Mouse (Mus musculus) inflammation-experienced regulatory T-cells, adult 6 months (primary cell): ENCODE measurements around the gene Rnf187. TPM values are rescaled to one million over a fixed set of nuclear protein-coding genes. Genes with fewer than 3 reads are reported as not detected.

Source experiments
- ATAC-seq: one replicate; pipeline ENCODE4 v1.8.0; 2017
- polyA plus RNA-seq, 3 experiments: library from polyadenylated mRNA; unstranded; fragments of 100-300 nt; shearing (Covaris generic); gene quantifications; one replicate each; pipeline ENCODE4 v1.2.1; 2017

Gene Rnf187
- polyA plus RNA-seq, 3 experiments from 2014 or later = 12.8 to 24.5 (median 15.7) TPM

DNA sequence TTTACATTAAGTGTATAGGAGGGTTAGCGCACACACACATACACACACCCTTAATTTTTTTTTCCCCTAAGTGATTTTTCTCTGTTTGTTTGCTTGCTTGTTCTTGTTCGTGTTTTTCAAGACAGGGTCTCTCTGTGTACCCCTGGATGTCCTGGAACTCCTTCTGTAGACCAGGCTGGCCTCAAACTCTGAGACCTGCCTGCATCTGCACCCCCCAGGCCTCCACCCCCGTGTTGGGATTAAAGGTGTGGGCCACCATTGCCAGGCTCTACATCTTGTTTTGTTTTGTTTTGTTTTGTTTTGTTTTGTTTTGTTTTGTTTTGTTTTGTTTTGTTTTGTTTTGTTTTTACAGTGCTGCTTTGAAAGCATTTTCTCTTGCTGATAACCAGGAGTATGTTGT lies 8.6 kb upstream of the Rnf187 start:
- no peak for ATAC-seq

DNA sequence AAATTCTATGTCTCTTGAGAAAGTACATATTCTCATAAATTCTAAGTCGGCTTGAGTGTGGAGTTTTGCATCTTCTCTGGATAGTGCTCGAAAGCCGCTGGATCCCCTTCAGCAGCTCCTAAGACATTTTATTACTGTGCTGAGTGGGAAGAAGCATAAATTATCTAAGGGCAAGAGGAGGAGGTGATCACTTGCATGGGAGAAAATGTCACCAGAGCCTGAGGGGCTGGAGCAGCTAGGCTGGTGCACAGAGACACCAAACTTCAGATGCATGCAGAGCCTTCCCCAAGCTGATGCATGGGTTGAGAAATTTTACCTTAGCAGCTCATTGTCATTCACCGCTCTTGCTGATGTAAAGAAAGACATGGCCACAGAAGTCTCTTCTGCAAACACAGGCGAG lies 5.4 kb upstream of the Rnf187 start:
- ATAC-seq = no peak

DNA sequence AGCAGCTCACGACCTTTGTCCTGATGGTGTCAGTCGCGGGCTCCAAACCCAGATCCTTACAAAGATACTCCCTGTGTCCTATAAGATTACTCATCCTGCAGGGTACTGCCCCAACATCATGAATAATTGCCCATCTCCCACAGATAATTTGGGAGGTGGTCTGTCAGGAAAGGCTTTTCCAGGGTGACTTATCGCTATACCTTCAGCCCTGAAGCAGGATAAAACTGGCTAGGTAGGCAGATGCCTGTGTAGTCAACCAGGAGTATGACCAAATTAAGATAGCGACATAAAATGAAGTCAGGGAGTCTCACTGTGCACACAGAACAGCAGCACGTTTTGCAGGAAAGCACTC lies 348 bp upstream of the Rnf187 start:
- ATAC-seq = no peak

DNA sequence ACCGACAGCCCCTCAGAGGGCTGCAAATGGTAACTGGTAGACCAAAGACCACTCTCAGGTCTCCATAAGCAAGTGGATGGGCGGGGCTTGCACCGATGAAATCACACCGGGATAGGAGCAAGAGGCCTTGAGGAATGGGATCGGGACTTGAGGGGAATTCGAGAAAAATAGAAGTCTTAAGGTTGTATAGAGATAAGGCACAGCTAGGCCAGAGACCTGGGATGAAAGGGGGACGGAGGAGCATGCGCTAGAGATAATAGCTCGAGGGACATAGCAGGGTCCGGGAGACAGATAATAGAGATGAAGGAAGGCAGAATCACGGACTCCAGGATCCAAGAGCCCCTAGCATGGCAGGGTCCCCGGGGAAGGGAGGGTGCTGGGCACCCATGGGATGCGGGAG lies 807 bp downstream of the Rnf187 start:
- ATAC-seq = peak; percentile 16

DNA sequence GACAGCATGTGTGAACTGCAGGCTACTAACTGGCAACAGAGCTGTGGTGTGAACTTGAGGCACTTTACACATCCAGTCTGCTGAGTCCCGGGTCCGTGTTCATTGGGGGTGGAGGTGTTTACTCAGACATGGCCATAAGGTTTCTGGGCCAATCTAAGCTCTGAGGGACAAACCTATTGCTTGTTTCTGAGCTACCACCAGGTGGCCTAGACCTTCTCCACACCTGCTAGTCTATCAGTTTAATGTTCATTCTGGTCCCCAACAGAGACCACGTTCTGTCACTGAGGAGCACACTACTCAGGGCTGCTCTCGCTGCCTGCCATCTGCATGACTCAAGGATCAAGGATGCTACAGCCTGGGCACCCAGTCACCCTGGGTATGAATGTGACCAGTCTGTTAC lies 7.1 kb downstream of the Rnf187 start:
- no peak for ATAC-seq

DNA sequence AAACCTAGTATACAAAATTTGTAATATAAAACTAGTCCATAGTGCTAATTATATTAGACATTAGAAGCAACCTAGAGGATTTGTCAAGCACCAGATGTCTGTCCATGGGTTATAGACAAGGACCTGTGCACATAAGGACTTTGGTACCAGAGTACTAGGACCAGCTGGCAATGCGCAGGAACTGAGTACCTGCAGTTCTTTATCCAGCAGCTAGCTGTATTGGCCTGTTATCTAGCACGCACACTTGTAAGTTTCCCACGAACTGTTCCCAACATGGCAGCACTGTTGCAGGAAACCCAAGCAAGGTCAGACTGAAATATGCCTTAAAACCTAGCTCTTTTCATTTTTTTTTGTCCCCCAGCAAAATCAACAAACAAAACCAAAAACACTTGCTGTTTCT lies 8.5 kb downstream of the Rnf187 start:
- ATAC-seq = no peak

DNA sequence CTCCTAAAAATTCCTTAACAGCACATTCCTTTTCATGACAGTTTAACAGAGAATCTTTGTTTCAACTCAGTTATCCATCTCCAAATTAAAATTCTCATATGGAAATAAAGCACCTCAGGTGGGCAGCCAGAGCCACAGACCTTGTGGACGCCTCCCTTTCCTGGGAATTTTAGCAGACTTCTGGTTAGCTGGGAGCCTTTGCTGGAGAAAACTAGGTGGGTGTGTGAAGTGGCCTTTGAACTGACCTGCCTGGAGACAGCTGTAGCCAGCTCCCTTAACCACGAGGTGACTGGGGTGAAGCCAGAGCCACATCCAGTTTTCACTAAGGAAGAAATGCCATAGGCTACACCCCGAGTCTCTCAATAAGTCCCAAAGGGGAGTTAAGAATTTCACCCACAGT lies 9.1 kb downstream of the Rnf187 start:
- no peak for ATAC-seq

- no peak for ATAC-seq
Measured at GRCm38 (mm10) chr11:58929055-58929454, 9.7 kb downstream of the Rnf187 start.

- peak; percentile 97 for ATAC-seq
Measured at GRCm38 (mm10) chr11:58927790-58928651, 10.7 kb downstream of the Rnf187 start.

- no peak for ATAC-seq
Measured at GRCm38 (mm10) chr11:58927053-58927452, 11.7 kb downstream of the Rnf187 start.

- ATAC-seq = no peak
Measured at GRCm38 (mm10) chr11:58926651-58927050, 12.1 kb downstream of the Rnf187 start.

DNA sequence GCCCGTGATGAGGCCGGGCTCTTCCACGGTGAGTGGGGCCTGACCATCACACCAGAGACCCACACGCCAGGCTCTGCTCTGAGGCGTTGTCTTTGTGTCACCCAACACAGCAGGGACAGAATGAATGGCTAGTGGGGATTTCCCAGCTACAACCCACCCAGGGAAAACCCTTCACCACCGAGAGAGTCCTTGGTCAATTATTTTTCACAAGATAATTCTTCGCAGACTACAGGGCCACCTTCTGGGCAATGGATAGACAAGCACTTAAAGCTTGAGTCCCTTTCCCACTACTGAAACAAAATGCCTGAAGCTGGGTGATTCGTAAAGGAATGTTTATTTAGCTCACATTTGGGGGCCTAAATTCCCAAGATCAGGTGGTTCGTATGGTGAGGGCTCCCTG lies 16.3 kb downstream of the Rnf187 start:
- ATAC-seq = no peak

GRCm38 (mm10) chr11:58918759-58919158 lies 20.0 kb downstream of the Rnf187 start:
- no peak for ATAC-seq

DNA sequence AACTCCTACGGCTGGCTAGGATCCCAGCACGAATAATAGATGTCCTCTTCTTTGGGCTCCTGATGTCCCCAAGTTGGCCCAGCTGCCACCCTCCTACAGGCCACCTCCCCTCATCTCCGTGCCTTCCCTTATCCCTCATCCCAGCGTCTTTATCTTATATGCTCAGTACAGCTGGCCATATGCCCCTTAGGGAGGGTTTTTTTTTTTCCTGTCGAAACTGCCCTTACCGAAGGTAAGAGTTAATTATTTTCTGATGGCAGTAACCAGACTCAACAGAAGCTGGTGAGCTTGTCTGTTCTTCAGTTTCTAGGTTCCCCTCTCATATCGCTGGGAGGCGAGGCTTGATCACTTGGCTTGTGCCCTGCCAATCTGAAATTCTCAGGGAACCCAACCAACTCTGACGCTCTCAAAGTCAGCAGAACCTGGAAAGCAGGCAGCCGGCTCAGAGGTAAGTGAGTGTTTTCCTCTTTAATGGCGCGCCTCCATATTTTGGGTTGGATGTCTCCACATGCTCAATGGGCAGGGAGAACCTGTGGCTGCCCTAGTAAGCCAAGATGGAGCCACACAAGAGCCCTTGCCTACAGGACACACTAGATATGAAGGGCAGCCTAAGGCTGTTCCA lies 20.9 kb downstream of the Rnf187 start, which contains the start of gene Btnl10:
TSS of gene Btnl10 (plus strand) at position 164 of the 622 bp plus-strand sequence.
- ATAC-seq = no peak

DNA sequence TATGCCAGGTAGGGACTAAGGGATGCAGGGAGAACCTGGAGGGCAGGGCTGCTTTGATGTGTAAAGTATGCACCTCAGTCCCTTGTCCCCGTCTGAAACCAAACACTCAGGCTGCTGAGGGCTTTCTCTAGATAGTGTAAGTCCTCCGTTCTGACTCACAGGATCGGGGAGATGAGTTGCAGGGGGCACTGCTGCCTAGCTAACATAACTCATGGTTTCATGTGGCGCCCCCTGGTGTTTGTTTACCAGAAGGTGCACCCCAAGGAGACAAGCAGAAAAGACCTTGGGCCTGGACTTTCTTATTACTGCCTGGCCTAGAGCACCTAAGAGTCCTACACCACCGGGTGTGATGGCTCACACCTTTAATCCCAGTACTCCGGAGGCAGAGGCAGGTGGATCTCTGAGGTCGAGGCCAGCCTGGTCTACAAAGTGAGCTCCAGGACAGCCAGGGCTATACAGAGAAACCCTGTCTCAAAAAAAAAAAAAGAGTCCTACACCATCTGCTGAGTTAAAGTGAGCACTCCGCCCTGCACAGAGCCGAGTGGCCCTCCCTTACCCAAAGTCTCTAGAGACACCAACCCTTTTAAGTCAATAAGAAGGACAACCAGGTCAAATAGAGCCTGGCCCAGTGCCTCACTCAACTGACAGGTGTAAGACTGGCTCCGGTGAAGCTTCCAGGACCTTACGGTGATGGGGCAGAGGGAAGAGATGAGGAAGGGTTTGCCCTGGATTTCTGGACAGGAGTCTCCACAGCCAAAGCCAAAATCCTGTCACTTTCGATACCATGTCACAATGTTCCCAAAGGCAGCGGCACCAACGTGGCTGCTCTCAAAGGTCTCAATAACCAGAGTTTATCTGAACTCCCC lies 21.6 kb downstream of the Rnf187 start:
- peak; percentile 28 for ATAC-seq

- no peak for ATAC-seq
Measured at GRCm38 (mm10) chr11:58914461-58915028, 24.2 kb downstream of the Rnf187 start.

GRCm38 (mm10) chr11:58913776-58914175 lies 24.9 kb downstream of the Rnf187 start:
- ATAC-seq = no peak

DNA sequence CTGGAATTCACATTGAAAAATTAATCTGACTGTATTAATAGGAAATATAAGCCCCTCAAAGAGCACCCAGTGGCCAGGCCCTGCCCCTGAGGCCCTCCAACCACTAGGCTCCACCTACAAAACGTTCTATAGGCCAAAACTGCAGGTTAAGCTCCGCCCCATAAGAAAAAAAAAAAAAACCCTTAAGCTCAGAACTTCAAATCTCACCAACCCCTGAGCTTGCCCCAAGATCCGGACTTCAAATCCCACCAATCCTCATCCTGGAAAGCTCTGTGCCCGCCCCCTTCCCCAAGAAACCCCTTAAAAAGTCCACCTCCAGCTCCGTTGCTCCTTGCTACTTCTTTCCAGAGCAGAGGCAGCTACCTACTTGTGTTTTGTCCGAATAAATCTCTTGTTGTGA lies 33.9 kb downstream of the Rnf187 start:
- ATAC-seq = no peak

GRCm38 (mm10) chr11:58904410-58904718 lies 34.4 kb downstream of the Rnf187 start:
- ATAC-seq = no peak

DNA sequence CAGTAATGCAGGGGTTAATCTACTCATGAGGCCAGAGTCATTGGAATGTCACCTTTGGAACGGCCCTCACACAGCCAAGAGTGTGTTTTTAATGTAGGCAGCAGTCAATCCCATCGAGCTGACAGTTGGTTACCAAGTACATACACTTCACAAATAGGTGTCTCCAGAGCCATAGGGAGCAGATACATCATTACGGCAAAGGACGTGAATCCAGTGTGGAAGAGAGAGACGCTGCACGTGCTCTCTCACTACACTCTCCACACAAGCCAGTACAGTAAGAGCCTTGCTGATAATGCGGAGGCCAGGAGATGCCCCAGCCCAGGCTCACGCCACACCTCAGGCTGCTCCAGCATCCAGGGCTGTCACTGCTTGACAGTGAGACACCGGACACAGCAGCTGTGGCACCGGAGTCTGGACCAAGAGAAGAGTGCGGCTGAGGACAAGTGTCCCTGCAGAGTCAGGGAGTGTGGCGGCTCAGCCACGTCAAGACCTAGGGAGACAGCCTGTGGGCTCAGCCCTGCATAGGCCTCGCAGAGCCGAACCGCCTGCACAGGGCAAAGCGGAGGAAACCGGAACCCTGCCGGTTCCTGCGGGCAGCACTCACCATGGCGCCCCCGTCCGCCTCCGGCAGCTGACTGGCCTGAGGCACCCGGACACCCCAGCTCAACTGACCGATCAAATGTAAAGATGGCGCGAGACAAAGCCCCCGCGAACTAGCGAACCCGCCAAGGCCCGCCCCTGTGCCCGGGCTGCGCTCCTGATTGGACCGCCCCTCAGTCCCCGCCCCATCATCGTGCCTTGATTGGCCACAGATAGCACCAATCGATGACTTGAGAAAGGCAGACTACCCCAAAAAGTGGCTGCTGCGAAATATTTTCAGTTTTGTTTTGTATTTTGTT lies 35.0 kb downstream of the Rnf187 start, which contains the start of gene Zfp39:
TSS of gene Zfp39 (minus strand) at position 715 of the 899 bp plus-strand sequence.
- ATAC-seq = peak; percentile 98

GRCm38 (mm10) chr11:58901080-58901479 lies 37.6 kb downstream of the Rnf187 start:
- no peak for ATAC-seq

DNA sequence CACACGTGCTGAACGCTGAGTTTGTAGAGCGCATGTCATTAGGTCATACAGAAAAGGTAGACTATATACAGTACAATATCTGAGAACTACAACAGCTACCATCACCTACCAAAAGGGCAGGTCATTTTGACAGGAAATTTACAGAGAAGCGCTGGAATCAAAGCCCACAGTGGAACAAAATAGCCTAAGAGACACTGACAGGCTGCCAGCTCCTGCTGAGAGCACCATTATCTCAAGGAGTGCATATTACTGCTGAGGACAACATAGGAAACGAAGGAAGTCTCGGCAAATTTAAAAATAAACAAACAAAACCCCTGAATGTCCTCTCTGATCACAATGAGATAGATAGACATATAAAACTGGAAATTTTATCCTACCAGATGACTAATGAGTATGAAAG lies 41.2 kb downstream of the Rnf187 start:
- no peak for ATAC-seq
